Mouse (Mus musculus): ENCODE measurements at regions not wholly inside any gene's neighbourhood (a gene's known extent, or its start where the extent isn't known, plus 50 kb on each side); places are given as distances from the start of the nearest gene placed in this dataset.
"Not testable (repeated sequence)": the region's sequence is repeated elsewhere in the genome, so short reads cannot be mapped to it uniquely, and the experiment has no call there.

DNA sequence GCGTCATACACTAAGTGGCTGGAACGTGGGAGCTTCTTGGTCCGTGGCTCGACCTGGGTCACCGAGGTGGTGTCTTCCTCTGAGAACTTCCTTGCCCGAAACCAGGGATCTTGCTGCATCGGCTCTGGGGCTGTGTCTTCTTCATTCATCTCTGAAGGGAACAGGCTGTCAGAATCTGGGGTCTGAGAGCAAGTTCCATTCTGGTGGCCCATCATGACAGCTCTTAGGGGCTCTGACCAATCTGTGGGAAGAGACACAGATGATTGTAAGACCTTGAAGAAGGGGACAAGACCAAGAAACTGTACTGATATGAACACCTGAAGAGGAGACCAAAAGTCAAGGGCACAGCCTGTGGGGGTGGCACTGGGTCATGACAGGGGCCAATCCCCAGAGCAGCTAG, 177.5 kb downstream of the Plxna1 start:
- ATAC-seq (ENCODE audit: insufficient read depth, low FRiP score, low TSS enrichment); H3K27me3 ChIP-seq (ENCODE audit: control insufficient read depth, insufficient read depth, low read length); H3K9me3 ChIP-seq (ENCODE audit: control insufficient read depth, low read length); H3K4me2 ChIP-seq (ENCODE audit: low read depth); DNase-seq (ENCODE audit: low spot score); H3K4me1 ChIP-seq (ENCODE audit: control insufficient read depth, insufficient read depth, low read length); H3K36me3 ChIP-seq (ENCODE audit: control insufficient read depth, insufficient read depth, low read length); H3K4me3 ChIP-seq (ENCODE audit: low read depth, low read length); H3K9ac ChIP-seq (ENCODE audit: low read length); H3K27ac ChIP-seq (ENCODE audit: low read depth, low read length): not testable (repeated sequence)
- 100% methylated on average over 1 of the region's 7 CpGs for WGBS

DNA sequence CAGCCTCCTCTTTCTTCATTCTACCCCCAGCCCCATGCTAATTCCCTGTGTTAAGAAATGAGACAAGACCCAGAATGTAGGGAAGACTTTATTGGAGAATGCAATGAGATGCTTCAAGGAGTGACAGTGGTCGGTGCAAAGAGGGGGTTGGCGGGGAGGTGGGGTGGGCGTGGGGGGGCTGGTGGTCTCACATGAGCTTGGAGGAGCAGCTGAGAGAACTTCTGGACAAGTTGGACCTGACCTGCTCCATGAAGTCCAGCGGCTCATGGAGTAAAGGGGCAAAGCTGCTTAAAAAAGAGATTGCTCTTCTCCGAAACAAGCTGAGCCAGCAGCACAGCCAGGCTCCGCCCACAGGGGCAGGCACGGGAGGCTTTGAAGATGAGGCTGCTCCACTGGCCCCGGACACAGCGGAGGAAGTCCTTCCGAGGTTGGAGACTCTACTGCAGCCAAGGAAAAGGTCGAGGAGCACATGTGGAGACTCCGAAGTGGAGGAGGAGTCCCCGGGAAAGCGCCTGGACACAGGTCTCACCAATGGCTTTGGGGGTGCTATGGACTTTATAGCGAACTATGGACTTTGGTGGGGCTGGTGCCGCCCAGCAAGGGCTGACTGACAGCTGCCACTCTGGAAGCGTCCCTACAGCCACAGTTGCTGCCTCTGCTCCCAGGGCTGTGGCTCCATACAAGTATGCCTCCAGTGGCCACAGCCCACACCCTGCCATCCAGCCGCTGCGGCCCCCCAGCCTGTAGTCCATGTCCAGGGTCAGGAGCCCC, 161.7 kb downstream of the Plxna1 start:
- not testable (repeated sequence) for H3K4me3 ChIP-seq (ENCODE audit: low read depth, low read length)

DNA sequence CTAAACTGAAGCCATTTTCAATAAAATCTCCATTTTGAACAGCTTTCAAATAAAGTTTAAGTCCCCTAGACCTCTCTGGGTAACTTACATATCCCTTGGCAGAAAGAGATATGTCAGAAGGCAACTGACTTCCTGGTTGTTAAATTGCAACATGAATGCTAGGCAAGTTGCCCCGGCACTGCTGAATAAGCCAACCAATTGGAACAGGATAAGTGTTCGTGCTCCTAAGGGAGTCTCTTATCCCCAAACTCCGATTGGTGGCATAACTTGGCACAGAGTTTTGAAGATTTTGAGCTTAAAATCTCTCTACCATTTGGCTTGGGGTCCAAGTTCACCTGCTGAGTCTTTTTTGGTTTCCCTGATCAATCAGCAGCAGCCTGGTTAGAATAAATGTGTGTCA, 147.4 kb downstream of the Plxna1 start:
- ATAC-seq (ENCODE audit: insufficient read depth, low FRiP score, low TSS enrichment) (no peak), DNase-seq (ENCODE audit: low spot score) (no peak)
- no peak overlapping the region for H3K9ac ChIP-seq (ENCODE audit: low read length)
- no peak overlapping the region for H3K4me2 ChIP-seq (ENCODE audit: low read depth)
- H3K36me3 ChIP-seq (ENCODE audit: control insufficient read depth, insufficient read depth, low read length) = no peaks in the 10 kb centered on the region
- H3K4me1 ChIP-seq (ENCODE audit: control insufficient read depth, insufficient read depth, low read length) = no peaks in the 10 kb centered on the region
- H3K4me3 ChIP-seq (ENCODE audit: low read depth, low read length) = no peak overlapping the region
- no peaks in the 10 kb centered on the region for H3K27me3 ChIP-seq (ENCODE audit: control insufficient read depth, insufficient read depth, low read length)
- WGBS = 73% methylated on average over 3 of the region's 3 CpGs
- H3K9me3 ChIP-seq (ENCODE audit: control insufficient read depth, low read length) = no peaks in the 10 kb centered on the region
- no peak overlapping the region for H3K27ac ChIP-seq (ENCODE audit: low read depth, low read length)

More for the DNA sequence above, 161.7 kb downstream of the Plxna1 start:
- ATAC-seq (ENCODE audit: insufficient read depth, low FRiP score, low TSS enrichment); H3K36me3 ChIP-seq (ENCODE audit: control insufficient read depth, insufficient read depth, low read length); H3K9me3 ChIP-seq (ENCODE audit: control insufficient read depth, low read length); H3K4me1 ChIP-seq (ENCODE audit: control insufficient read depth, insufficient read depth, low read length); H3K9ac ChIP-seq (ENCODE audit: low read length); DNase-seq (ENCODE audit: low spot score); H3K27me3 ChIP-seq (ENCODE audit: control insufficient read depth, insufficient read depth, low read length); H3K27ac ChIP-seq (ENCODE audit: low read depth, low read length): not testable (repeated sequence)
- peak overlapping the region; percentile 32 for H3K4me2 ChIP-seq (ENCODE audit: low read depth)
- WGBS = 10% methylated on average over 19 of the region's 19 CpGs

DNA sequence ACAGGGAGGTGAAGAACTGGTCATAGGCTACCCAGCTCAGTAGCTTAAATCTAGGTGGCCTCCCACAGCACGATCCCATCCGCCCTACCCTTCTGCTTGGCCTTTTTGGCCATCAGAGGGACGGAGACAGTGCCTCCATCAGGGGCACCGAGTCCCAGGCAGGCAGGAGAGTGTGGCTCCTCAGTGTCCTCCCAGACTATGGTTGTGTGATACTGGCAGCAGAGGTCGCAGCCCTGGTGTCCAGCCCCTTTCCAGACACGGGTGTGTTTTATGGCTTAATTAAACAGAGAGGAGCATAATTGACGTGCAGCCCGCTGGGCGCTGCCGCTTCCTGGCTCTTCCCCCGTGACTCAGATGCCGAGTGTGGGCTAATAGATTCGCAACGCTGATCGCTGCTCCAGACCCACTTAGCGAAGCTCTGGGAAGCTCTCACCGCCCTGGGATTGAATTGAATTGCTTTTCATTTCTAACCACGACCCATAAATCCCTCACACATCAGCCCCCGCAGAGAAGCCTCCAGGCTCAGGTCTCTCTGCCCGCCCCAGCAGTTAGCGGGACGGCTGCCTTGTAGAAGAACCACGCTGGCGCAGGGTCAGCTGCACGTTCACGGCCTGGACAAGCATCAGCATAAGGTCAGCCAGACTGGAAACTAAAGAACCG, 126.9 kb downstream of the Plxna1 start:
- H3K4me1 ChIP-seq (ENCODE audit: control insufficient read depth, insufficient read depth, low read length) = peaks cover 27% of the 10 kb centered on the region
- H3K9me3 ChIP-seq (ENCODE audit: control insufficient read depth, low read length) = no peaks in the 10 kb centered on the region
- peak overlapping the region; percentile 74 for H3K27ac ChIP-seq (ENCODE audit: low read depth, low read length)
- ATAC-seq (ENCODE audit: insufficient read depth, low FRiP score, low TSS enrichment) (peak; percentile 78), DNase-seq (ENCODE audit: low spot score) (peak; percentile 68)
- WGBS = 6% methylated on average over 27 of the region's 27 CpGs
- no peaks in the 10 kb centered on the region for H3K27me3 ChIP-seq (ENCODE audit: control insufficient read depth, insufficient read depth, low read length)
- no peak overlapping the region for H3K4me3 ChIP-seq (ENCODE audit: low read depth, low read length)
- H3K36me3 ChIP-seq (ENCODE audit: control insufficient read depth, insufficient read depth, low read length) = no peaks in the 10 kb centered on the region
- peak overlapping the region; percentile 22; the same call in 1 of the 2 replicates for H3K9ac ChIP-seq (ENCODE audit: low read length)
- peak overlapping the region; percentile 19 for H3K4me2 ChIP-seq (ENCODE audit: low read depth)

DNA sequence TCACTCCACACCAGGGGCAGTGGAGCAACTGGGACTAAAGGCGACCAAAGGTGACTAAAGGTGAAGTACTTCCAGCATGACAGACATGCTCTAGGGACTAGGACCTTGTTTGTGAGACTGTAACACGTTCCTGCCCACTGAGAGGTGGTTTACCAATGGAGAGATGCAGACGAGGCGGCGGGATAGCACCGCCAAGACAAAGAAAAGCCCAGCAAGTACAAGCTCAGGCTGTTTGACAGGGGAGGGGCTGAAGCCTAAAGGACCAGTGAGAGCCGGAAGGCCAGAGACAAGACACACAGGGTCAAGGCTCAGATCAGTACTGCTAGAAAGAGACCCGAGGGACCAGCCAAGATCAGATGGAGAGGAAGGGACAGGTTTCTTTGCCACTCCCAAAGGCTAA, 126.2 kb downstream of the Plxna1 start:
- H3K9ac ChIP-seq (ENCODE audit: low read length) = peak overlapping the region; percentile 22
- DNase-seq (ENCODE audit: low spot score) = peak; percentile 33
- H3K27ac ChIP-seq (ENCODE audit: low read depth, low read length) = peak overlapping the region; percentile 74
- peaks cover 27% of the 10 kb centered on the region for H3K4me1 ChIP-seq (ENCODE audit: control insufficient read depth, insufficient read depth, low read length)
- WGBS = 12% methylated on average over 8 of the region's 8 CpGs
- no peak for ATAC-seq (ENCODE audit: insufficient read depth, low FRiP score, low TSS enrichment)
- H3K27me3 ChIP-seq (ENCODE audit: control insufficient read depth, insufficient read depth, low read length) = no peaks in the 10 kb centered on the region
- no peaks in the 10 kb centered on the region for H3K9me3 ChIP-seq (ENCODE audit: control insufficient read depth, low read length)
- H3K4me3 ChIP-seq (ENCODE audit: low read depth, low read length) = no peak overlapping the region
- peak overlapping the region; percentile 19 for H3K4me2 ChIP-seq (ENCODE audit: low read depth)
- H3K36me3 ChIP-seq (ENCODE audit: control insufficient read depth, insufficient read depth, low read length) = no peaks in the 10 kb centered on the region

DNA sequence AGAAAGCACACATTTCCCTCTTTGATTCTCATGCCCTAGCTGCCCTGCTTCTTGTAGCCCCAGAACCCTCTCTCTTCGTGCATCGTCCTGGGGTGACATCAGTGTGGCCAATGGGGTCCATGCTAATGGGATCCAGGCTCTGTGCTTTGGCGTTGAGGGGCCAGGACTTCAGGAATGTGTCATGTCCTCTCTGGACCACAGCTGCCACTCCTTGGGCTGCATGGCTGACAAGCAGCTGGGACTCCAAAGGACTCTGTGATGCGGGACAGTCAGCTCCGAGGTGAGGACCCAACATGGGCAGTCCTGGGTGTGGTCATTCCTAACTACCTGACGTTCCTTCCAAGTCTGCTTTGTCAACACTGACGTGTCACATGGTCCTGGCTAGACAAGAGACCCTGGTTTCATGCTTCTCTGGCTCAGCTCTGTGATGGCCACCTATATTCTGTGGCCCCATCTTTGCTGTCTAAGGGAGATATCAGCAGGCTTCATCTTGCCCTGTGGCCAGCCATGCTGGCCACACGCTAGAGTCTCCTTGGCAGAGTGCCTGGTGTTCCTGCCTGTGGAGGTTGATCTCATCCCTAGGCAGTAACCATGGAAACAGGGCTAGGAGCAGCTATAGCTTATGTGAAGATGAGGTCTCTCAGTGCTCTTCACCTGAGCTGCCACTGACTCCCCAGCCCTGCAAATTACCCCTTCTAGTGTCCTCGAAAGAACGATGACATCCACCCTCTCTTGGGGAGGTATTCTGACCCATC, 125.4 kb downstream of the Plxna1 start:
- H3K4me2 ChIP-seq (ENCODE audit: low read depth) = no peak overlapping the region
- H3K4me1 ChIP-seq (ENCODE audit: control insufficient read depth, insufficient read depth, low read length) = peaks cover 27% of the 10 kb centered on the region
- ATAC-seq (ENCODE audit: insufficient read depth, low FRiP score, low TSS enrichment) = no peak

DNA sequence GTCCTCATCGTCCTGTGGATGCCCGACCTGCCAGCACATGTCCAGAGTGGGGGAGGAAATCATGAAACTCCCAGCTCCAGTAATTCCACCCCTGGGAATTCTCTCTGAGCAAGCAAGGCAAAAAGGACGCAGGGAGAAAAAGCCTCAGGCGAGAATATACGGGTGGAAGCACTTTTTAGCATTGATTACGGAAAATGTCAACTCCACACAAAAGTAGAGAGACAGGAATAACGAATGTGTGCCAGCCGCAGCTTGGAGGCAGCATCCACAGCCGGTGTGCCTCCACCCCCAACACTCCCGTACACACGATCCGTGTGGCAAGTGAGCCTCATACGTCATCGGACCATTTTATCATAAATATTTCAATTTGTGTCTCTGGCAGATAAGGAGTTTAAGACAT, 123.5 kb downstream of the Plxna1 start:
- DNase-seq (ENCODE audit: low spot score) (no peak), ATAC-seq (ENCODE audit: insufficient read depth, low FRiP score, low TSS enrichment) (no peak)
- Histone ChIP-seq H3K27me3 (ENCODE audit: control insufficient read depth, insufficient read depth, low read length) (no peaks in the 10 kb centered on the region), H3K9me3 (ENCODE audit: control insufficient read depth, low read length) (no peaks in the 10 kb centered on the region), H3K36me3 (ENCODE audit: control insufficient read depth, insufficient read depth, low read length) (no peaks in the 10 kb centered on the region), H3K4me3 (ENCODE audit: low read depth, low read length) (no peak overlapping the region), H3K4me1 (ENCODE audit: control insufficient read depth, insufficient read depth, low read length) (peaks cover 37% of the 10 kb centered on the region), H3K4me2 (ENCODE audit: low read depth) (no peak overlapping the region), H3K27ac (ENCODE audit: low read depth, low read length) (no peak overlapping the region), H3K9ac (ENCODE audit: low read length) (no peak overlapping the region)
- 38% methylated on average over 14 of the region's 14 CpGs for WGBS

More for the DNA sequence above, 125.4 kb downstream of the Plxna1 start:
- H3K36me3 ChIP-seq (ENCODE audit: control insufficient read depth, insufficient read depth, low read length) = no peaks in the 10 kb centered on the region
- H3K9me3 ChIP-seq (ENCODE audit: control insufficient read depth, low read length) = no peaks in the 10 kb centered on the region
- no peaks in the 10 kb centered on the region for H3K27me3 ChIP-seq (ENCODE audit: control insufficient read depth, insufficient read depth, low read length)
- no peak for DNase-seq (ENCODE audit: low spot score)
- H3K4me3 ChIP-seq (ENCODE audit: low read depth, low read length) = no peak overlapping the region
- no peak overlapping the region for H3K9ac ChIP-seq (ENCODE audit: low read length)
- 84% methylated on average over 10 of the region's 10 CpGs for WGBS
- peak overlapping the region; percentile 74 for H3K27ac ChIP-seq (ENCODE audit: low read depth, low read length)

DNA sequence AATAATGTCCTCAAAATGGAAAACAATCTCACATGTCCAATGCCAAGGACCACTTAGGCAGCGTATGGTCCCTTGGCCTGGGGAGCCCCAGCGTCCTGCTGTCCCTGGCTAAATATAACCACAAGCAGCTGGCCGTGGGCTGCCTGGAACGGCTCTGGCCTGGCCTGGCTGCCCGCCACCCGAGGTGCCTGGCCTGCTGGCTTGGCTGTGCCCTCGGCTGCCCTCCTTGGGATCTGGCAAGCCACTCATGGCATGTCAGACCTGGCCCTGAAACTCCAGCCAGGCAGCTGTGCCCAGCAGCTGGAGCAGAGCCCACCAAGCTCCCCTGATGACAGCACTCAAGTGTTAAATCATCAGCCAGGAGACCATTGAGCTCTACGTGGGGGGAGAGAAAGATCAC, 122.9 kb downstream of the Plxna1 start:
- no peak overlapping the region for H3K4me2 ChIP-seq (ENCODE audit: low read depth)
- no peaks in the 10 kb centered on the region for H3K36me3 ChIP-seq (ENCODE audit: control insufficient read depth, insufficient read depth, low read length)
- WGBS = 39% methylated on average over 8 of the region's 8 CpGs
- peaks cover 37% of the 10 kb centered on the region for H3K4me1 ChIP-seq (ENCODE audit: control insufficient read depth, insufficient read depth, low read length)
- no peaks in the 10 kb centered on the region for H3K9me3 ChIP-seq (ENCODE audit: control insufficient read depth, low read length)
- H3K27ac ChIP-seq (ENCODE audit: low read depth, low read length) = no peak overlapping the region
- ATAC-seq (ENCODE audit: insufficient read depth, low FRiP score, low TSS enrichment) = no peak
- no peak overlapping the region for H3K9ac ChIP-seq (ENCODE audit: low read length)
- no peaks in the 10 kb centered on the region for H3K27me3 ChIP-seq (ENCODE audit: control insufficient read depth, insufficient read depth, low read length)
- H3K4me3 ChIP-seq (ENCODE audit: low read depth, low read length) = no peak overlapping the region
- DNase-seq (ENCODE audit: low spot score) = no peak

All from neural tube, embryonic 11.5 days (tissue).